ENCODE assay signal across 24 mouse cellular contexts in the genomic region with DNA sequence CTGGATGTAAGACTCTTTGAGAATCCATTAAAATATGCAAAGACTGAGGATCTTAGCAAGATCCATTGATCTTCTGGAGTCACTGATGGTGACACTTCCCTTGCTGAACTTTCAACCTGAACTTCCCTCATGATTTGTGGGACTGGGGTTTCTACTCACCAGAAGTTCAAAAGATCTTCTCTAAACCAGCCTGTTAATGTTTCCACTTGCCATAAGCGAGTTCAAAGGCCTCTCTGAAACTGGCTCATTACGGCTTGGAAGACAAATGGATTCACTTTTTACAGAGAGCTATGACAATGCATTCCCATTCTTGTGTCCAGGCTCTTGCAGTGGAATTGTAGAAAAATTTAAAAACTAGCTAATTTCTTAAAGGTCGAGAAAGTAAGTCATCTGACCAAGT.
DNase-seq lines count a peak whose midpoint lies in the region; ATAC-seq and TF ChIP-seq lines count a peak whose summit lies in the region.
"Had no signal": no experiment of that assay in that cellular context is flagged by ENCODE, and none has a peak within 500 bp of the region (broad histone marks: within the 10 kb centered on the region; RNA-seq: fewer than 3 reads in every experiment).

No protein-coding gene starts in this region.

- no peaks in the 10 kb centered on the region for H3K27me3 ChIP-seq in kidney, adult 2 months (replicated peaks; ENCODE audit: control insufficient read depth, insufficient read depth, low read length)
- H3K27me3 ChIP-seq in liver, adult 2 months (ENCODE audit: control insufficient read depth, insufficient read depth, low read length) = no peaks in the 10 kb centered on the region
- no peaks in the 10 kb centered on the region for H3K27me3 ChIP-seq in liver, postnatal 0 days (ENCODE audit: insufficient read depth, low read length)
- H3K27me3 ChIP-seq: CH12.LX; embryonic facial prominence, embryonic 12.5 days; forebrain, embryonic 13.5 days; forebrain, embryonic 15.5 days; Patski had no signal

- no peak for TF ChIP-seq POLR2A in kidney, adult 2 months (IDR thresholded peaks at IDR 0.05; ENCODE audit: low read depth, low read length)
- no peak for TF ChIP-seq POLR2A in liver, adult 2 months (IDR thresholded peaks at IDR 0.05; ENCODE audit: extremely low read depth, insufficient read depth, low read length)

- no peak overlapping the region for H3K27ac ChIP-seq in kidney, adult 2 months (ENCODE audit: insufficient read depth, low read depth, low read length)
- H3K27ac ChIP-seq in liver, adult 2 months (replicated peaks; ENCODE audit: insufficient read depth, low read depth, low read length) = no peak overlapping the region
- no peak overlapping the region for H3K27ac ChIP-seq in liver, postnatal 0 days (ENCODE audit: low read depth)
- H3K27ac ChIP-seq: embryonic facial prominence, embryonic 10.5 days; embryonic facial prominence, embryonic 12.5 days; forebrain, embryonic 13.5 days; forebrain, embryonic 15.5 days had no signal

- no peak overlapping the region for H3K9ac ChIP-seq in liver, adult 2 months (ENCODE audit: low read depth, low read length)
- H3K9ac ChIP-seq in liver, postnatal 0 days (replicated peaks) = no peak overlapping the region
- H3K9ac ChIP-seq: embryonic facial prominence, embryonic 12.5 days; forebrain, embryonic 13.5 days; forebrain, embryonic 15.5 days had no signal

- H3K4me3 ChIP-seq in kidney, adult 2 months (ENCODE audit: insufficient read depth, low read depth, low read length) = no peak overlapping the region
- H3K4me3 ChIP-seq in liver, adult 2 months (ENCODE audit: insufficient read depth, low read depth, low read length) = no peak overlapping the region
- H3K4me3 ChIP-seq in liver, postnatal 0 days (ENCODE audit: low read depth, low read length) = no peak overlapping the region
- H3K4me3 ChIP-seq: embryonic facial prominence, embryonic 10.5 days; embryonic facial prominence, embryonic 12.5 days; forebrain, embryonic 13.5 days; forebrain, embryonic 15.5 days had no signal

- TF ChIP-seq EP300 in liver, postnatal 0 days (IDR thresholded peaks at IDR 0.05; ENCODE audit: low read depth) = no peak

- H3K36me3 ChIP-seq in kidney, adult 2 months (ENCODE audit: control insufficient read depth, insufficient read depth, low read length) = no peaks in the 10 kb centered on the region
- H3K36me3 ChIP-seq in liver, adult 2 months (ENCODE audit: control insufficient read depth, insufficient read depth, low read length) = no peaks in the 10 kb centered on the region
- no peaks in the 10 kb centered on the region for H3K36me3 ChIP-seq in liver, postnatal 0 days (replicated peaks; ENCODE audit: insufficient read depth, low read length)
- H3K36me3 ChIP-seq: embryonic facial prominence, embryonic 10.5 days; embryonic facial prominence, embryonic 12.5 days; forebrain, embryonic 15.5 days; G1E had no signal

- WGBS in kidney, adult 2 months = 81% methylated on average over 3 of the region's 3 CpGs
- WGBS in liver, adult 2 months = 86% methylated on average over 3 of the region's 3 CpGs
- 74% methylated on average over 3 of the region's 3 CpGs for WGBS in liver, postnatal 0 days (ENCODE audit: insufficient replicate concordance)

- no peaks in the 10 kb centered on the region for H3K79me2 ChIP-seq in liver, adult 2 months (ENCODE audit: control insufficient read depth, insufficient read depth, low read length)

- DNase-seq in kidney, adult 2 months = peak; percentile 52
- DNase-seq in kidney, postnatal 10 days = no peak
- peak; percentile 55 for DNase-seq in kidney, adult 9 months
- DNase-seq in kidney, postnatal 25 days = no peak
- peak; percentile 7 for DNase-seq in liver, adult 2 months (ENCODE audit: extremely low read depth, low read depth, low spot score)
- no peak for DNase-seq in liver, postnatal 0 days
- DNase-seq: adrenal gland, adult 8-10 months; adrenal gland, postnatal 14 days; adrenal gland, postnatal 36 days; B cell, adult 2 months; cerebellum, adult 11-12 months; cerebellum, adult 2 months; cerebellum, adult 9-10 months; cerebellum, postnatal 10 days; cerebellum, postnatal 25 days had no signal

- ATAC-seq in liver, postnatal 0 days = no peak
- ATAC-seq: activated CD4-positive, CD25-positive, alpha-beta regulatory T cell, adult 4 months; CD4-positive, CD25-positive, alpha-beta regulatory T cell, adult 4 months; forebrain, embryonic 13.5 days; forebrain, embryonic 15.5 days; Patski had no signal

- H3K4me2 ChIP-seq in liver, postnatal 0 days (ENCODE audit: low read depth, low read length) = no peak overlapping the region
- H3K4me2 ChIP-seq: embryonic facial prominence, embryonic 12.5 days; forebrain, embryonic 13.5 days; forebrain, embryonic 15.5 days had no signal

- no peaks in the 10 kb centered on the region for H3K4me1 ChIP-seq in kidney, adult 2 months (ENCODE audit: control insufficient read depth, insufficient read depth, low read length)
- peaks cover 3% of the 10 kb centered on the region; the same call in 1 of the 2 replicates for H3K4me1 ChIP-seq in liver, adult 2 months (ENCODE audit: control insufficient read depth, insufficient read depth, low read length)
- H3K4me1 ChIP-seq in liver, postnatal 0 days (ENCODE audit: insufficient read depth) = no peaks in the 10 kb centered on the region

- no peak for TF ChIP-seq CTCF in kidney, adult 2 months (conservative IDR thresholded peaks at IDR 0.05; ENCODE audit: insufficient read depth, insufficient read length, low read depth, low read length)
- TF ChIP-seq CTCF in liver, adult 2 months (IDR thresholded peaks at IDR 0.05; ENCODE audit: low read depth, low read length) = no peak
- no peak for TF ChIP-seq CTCF in liver, postnatal 0 days (IDR thresholded peaks at IDR 0.05; ENCODE audit: low read depth)

- no peaks in the 10 kb centered on the region for H3K9me3 ChIP-seq in liver, postnatal 0 days (ENCODE audit: low read length)
- H3K9me3 ChIP-seq: embryonic facial prominence, embryonic 10.5 days; embryonic facial prominence, embryonic 12.5 days; forebrain, embryonic 13.5 days; forebrain, embryonic 15.5 days had no signal

Comparison
In these comparisons a context has a peak if more than half of its experiments do, and no peak if none do; other contexts are left out.
1. DNase-seq: peak in kidney, adult 2 months (single experiment), kidney, adult 9 months (single experiment) and liver, adult 2 months (single experiment); none in kidney, postnatal 10 days (single experiment), kidney, postnatal 25 days (0 of 2) and liver, postnatal 0 days (single experiment).